Mouse (Mus musculus) lung, postnatal 25 days (tissue): Measurements from ENCODE around the gene Prss40.
"Not testable (repeated sequence)": the region's sequence is repeated elsewhere in the genome, so short reads cannot be mapped to it uniquely, and the experiment has no call there.

Source experiments
- DNase-seq: peaks from one replicate; pipeline ENCODE4 v3.0.0; 2022; ENCODE audit warnings: low spot score

Prss40 gene

DNA sequence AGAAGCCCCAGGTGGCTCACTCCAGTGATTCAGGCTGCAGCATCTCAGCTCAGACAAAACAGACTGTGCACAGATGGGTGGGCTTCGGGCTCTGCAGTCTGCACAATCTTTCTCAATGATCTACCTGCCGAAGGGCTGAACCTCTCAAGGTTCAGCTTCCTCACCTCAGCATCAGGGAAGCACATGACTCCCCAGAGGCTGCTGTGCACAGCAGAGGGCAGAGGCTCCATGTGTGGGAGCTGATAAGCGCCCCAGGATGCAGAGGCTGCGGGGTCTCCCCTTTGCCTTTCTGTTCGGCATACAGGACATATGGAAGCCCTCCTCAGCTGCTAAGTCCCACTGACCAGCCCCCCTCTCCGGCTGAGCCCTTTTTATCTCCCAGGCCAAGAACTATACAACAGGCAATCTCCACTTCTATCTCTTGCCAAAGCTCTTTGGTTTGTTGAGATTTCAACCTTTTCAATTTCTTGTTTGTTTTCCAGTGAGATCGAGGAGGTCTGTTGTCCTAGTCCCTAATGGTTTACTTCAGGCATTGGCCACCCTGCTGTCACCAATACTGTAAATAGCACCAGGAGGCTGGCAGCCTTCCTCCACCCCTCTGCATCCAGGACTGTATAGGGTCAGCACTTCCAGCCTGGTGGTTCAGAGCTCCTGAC is 25.6 kb downstream of the Prss40 start, which contains the start of gene Cfc1:
Gene Cfc1, plus strand, starts transcription at position 606 of the 656 bp plus-strand sequence.
- DNase-seq, result not testable (repeated sequence)

- not testable (repeated sequence) for DNase-seq
Measured at GRCm38 (mm10) chr1:34534574-34534973, 26.2 kb downstream of the Prss40 start.

- no peak for DNase-seq
Measured at GRCm38 (mm10) chr1:34523647-34524046, 37.1 kb downstream of the Prss40 start.

DNA sequence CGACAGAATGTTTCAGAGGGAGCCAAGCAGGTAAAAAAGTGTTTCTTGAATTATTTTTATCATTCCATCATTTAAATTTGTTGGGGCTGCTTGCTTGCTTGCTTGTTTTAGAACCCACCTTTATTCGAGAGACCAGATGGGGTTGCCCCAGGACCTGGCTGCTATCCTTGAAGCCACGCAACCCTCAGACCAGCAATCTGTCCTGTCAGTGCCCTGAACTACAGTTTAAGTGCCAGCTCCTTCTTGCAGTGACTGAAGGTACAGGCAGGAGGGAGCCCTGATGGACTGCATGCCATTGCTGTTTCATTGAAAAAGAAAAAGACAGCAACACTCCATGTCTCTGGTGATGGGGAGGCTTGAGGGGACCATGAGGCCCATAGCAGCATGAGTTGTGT is 37.9 kb downstream of the Prss40 start:
- DNase-seq, result no peak

DNA sequence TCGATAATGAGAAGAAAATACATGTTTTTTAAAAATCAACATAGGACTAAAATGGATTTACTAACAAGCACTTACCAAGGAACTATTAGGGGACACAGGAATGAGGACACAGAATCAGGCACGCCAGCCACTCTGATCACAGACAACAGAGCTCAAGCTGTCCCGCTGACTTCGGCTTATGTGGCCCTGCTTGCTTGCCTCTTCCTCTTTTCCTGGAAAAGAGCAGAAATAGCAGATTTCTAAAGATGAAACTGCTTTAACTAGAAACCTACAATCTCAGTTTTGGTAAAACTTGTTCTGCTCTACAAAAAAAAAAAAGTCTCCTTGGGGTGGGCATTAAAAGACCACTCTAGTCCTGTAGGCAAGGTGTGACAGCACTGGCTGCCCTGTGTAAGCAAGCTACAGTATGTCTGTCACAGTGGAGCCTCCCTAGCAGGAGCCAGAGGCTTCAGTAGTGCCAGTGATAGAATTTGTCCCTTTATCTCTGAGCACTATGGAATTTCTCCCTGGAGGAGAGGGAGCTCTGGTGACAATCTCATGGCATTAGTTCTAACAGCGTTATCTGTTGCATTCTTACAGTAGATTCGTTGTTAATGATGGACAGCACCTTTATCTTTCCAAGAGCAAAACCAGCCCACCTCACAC is 38.4 kb downstream of the Prss40 start:
- no peak for DNase-seq

DNA sequence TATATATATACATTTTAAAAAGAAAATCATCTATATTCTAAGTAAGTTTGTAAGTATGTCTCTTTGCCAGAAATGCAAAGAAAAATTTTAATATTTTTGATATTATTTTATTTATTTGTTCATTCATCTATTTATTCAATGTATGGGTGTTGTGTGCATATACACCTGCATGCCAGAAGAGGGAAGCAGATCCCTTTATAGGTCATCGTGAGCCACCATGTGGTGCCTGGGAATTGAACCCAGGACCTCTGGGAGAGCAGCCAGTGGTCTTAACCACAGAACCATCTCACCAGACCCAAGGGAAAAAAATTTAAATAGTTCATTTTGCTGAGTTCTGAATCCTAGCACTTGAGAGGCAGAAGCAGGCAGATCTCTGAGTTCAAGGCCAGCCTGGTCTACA is 42.5 kb downstream of the Prss40 start:
- DNase-seq, result no peak

DNA sequence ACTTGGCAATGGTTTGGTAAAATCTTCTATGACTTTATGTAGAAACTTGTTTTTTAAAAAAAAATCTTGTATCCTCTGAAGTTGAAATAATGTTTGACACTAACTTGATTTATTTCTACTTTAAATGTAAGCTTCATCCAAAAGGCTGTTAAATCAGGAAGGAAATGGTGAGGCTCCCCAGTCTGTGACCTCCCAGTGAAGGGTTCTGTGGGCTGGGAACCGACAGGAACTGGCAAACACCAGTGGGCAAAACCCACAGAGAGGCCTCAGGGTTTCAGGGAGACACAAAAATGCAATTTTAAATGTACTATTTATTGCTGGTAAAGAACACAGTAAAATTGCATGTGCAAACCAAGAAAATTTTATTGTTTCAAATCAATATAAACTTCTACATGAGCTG is 42.9 kb downstream of the Prss40 start:
- not testable (repeated sequence) for DNase-seq

DNA sequence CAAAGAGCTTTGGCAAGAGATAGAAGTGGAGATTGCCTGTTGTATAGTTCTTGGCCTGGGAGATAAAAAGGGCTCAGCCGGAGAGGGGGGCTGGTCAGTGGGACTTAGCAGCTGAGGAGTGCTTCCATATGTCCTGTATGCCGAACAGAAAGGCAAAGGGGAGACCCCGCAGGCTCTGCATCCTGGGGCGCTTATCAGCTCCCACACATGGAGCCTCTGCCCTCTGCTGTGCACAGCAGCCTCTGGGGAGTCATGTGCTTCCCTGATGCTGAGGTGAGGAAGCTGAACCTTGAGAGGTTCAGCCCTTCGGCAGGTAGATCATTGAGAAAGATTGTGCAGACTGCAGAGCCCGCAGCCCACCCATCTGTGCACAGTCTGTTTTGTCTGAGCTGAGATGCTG is 43.4 kb downstream of the Prss40 start:
- not testable (repeated sequence) for DNase-seq

DNA sequence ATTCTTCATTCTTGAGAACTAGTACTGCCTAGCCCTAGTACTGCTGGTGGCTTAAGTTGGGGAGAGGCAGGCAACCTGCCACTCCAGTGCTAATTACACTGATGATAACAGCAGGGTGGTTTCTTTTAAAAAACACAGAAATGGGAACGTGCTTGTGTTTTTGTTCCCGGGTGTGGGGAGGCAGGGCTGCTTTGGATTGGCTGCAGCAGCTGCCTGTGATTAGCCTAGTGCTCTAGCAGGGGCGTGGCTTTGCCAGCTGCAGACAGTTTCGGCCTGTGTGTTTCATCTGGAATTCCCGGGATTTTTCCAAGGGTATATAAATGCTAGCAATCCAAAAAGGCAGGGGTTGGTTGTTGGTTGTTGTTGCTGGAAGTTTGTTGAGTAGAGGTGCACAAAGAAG is 44.1 kb downstream of the Prss40 start:
- no peak for DNase-seq

DNA sequence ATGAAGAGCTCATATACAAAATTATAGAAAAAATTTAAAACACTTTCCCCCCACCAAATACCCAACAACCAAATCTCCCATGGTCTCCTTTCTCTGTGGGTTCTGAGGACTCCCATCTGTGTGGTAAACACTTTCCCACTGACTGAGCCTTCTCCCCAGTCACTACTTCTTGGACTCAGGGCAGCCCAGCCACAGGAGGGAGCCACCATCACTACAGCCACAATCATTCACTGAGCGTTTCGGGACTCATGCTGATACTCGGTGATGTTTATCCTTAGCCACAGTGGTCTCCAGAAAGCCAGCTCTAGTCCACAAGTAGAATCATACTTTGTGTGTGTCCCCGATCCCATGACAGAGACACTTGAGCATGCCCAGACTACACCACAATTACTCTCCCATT is 47.7 kb downstream of the Prss40 start:
- DNase-seq, result no peak

DNA sequence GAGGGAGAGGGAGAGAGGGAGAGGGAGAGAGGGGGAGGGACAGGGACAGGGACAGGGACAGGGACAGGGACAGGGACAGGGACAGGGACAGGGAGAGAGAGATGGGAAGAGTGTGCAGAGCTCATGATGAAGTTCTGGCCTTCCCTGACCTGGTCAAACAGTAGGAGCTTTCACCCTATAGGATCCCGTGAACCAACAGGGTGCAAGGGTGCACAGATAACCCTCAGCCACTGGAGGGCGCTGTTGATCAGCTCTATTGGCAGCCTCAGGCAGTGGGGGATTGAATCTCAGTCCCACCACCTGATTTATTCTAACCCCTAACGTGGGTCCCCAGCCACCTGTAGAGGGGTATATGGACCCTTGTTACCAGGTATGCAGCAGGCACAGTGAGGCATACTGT is 49.7 kb downstream of the Prss40 start:
- peak; percentile 29 for DNase-seq

DNA sequence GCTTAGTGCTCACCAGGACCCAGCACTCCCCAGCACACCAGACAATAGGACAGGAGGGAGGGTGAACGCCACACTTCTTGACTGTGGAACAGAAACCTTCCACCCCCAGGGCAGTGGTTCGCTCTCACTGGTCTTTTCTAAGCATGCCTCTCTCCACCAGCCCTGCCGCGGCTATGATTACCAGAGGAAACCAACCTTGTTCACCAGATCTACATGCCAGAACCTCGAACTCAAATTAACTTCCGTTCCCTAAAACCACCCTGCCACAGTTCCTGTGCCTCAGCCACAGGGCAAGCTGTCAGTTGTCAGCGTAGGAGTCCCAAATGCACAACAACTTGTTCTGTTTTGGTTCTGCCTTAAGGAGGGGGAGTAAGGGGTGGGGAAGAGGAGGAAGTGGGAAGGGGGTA is 50.2 kb downstream of the Prss40 start:
- DNase-seq, result peak; percentile 46

- DNase-seq, result no peak
Measured at GRCm38 (mm10) chr1:34507986-34508385, 52.8 kb downstream of the Prss40 start.

DNA sequence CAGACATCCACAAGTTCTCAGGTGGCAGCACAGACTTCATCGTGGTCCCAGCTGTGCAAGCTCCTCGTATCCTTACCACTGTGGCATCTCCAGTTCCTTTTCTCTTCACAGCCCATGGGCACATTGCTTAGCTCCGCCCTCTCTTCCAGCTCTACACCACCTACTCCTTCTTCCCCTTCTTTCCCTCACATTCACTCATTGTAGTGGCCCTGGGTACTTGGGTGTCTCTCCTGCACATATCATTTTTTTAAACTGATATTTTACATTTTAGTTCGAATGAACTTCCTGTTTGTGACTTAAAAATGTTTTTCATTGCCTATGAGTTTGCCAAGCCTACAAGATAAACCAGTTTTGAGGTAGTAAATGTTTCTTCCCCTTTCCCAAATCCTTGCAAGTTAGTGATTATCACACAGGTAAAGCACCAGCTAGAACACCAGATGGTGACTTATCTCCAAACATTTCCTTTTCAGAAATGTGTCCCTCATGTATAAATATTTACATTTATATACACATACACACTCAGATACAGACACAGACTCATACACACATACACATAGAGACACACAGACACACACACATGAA is 54.7 kb downstream of the Prss40 start:
- no peak for DNase-seq

DNA sequence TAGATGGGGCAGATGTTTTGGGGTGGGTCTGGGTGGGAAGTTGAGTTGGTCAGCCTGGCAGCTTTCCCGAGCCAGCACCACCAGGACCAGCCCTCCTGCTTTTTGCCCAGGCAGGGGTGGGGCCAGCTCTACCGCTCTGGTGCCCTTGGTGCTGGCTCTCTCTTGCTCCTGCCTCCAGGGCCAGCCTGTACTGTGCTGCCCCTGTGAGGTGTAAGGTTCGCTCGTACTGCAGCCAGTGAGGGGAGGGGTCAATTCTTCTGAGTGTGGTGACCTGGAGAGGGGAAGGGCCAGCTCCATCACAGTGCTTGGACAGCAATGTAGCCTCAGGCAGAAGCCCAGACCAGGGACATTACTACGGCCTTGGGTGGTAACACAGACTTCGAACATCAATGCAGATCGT is 55.4 kb downstream of the Prss40 start:
- no peak for DNase-seq

DNA sequence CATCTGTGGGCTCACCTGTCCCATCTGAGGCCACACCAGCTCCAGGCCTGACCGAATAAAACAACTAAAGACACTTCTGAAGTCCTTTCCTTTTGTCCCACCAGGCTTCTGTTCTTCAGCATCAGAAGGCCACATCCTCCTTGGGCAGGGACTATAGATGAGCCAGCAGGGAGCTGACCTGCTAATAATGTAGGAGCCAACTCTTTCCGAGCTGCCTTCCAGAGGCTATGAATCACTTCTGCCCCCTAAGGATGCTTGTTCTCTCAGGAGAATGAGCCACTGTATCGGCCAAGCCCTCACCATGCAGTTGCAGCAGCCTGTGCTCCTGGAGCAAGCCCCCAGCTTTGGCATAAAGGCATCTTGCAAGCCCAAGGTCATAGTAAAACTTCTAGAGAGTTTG is 57.8 kb downstream of the Prss40 start:
- no peak for DNase-seq
